ENCODE assay signal across 35 mouse cellular contexts in the genomic region with DNA sequence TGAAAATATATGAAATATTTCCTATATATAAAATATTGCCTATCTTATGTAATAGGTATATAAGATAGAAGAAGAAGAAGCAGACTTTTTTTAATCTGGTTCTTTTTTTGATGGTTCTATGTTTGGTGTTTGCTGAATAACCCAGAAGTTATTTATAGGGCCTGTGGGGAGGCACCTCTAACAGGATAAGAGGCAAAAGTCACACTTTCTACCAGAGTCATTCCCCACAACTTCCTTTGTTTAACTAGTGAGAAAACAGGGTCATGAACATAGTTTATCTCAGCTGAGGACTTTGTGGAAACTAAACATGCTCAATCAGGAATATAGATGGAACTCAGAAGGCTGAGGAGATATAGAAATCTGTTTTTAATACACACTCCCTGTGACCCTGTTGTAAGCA. TPM values are rescaled to one million over a fixed set of nuclear protein-coding genes. Genes with fewer than 3 reads are reported as not detected.
A peak's percentile ranks its signal among the peaks of the same experiment; 100 is the strongest.
DNase-seq lines count a peak whose midpoint lies in the region; ATAC-seq and TF ChIP-seq lines count a peak whose summit lies in the region.
"Had no signal": no experiment of that assay in that cellular context is flagged by ENCODE, and none has a peak within 500 bp of the region (broad histone marks: within the 10 kb centered on the region; RNA-seq: fewer than 3 reads in every experiment).

No protein-coding gene starts in this region.

- H3K4me1 ChIP-seq in liver, adult 2 months (ENCODE audit: control insufficient read depth, insufficient read depth, low read length) = no peaks in the 10 kb centered on the region; the same call in 1 of the 2 replicates
- peaks cover 0 to 26% of the 10 kb centered on the region in 2 experiments; a peak in 2 of 4 replicates for H3K4me1 ChIP-seq in CH12.LX (ENCODE audit: control insufficient read depth in 1 of 2, insufficient read depth in 2 of 2)
- H3K4me1 ChIP-seq: embryonic facial prominence, embryonic 10.5 days; embryonic facial prominence, embryonic 15.5 days; forebrain, embryonic 12.5 days; hindbrain, embryonic 10.5 days; intestine, embryonic 15.5 days; limb, embryonic 12.5 days; lung, embryonic 15.5 days; neural tube, embryonic 12.5 days had no signal

- in situ Hi-C loops in CH12.LX (cut with MboI; ENCODE audit: low pct_ligation_motif_present, low pct_unique_long_range_greater_than_20kb, low sequenced_read_pairs) = loop anchor here (5.0 kb wide), 1 partner anchor 36 kb away; no protein-coding TSS in a partner anchor

- ATAC-seq in megakaryocyte, adult 5-6 weeks (ENCODE audit: poor library complexity, severe bottlenecking) = peak; percentile 26; the same call in 1 of the 2 replicates
- ATAC-seq: hindbrain, postnatal 0 days; intestine, embryonic 15.5 days had no signal

- no peak for TF ChIP-seq RAD21 in CH12.LX (IDR thresholded peaks at IDR 0.05; ENCODE audit: low read depth, low read length)

- peak; percentile 14 for DNase-seq in heart, adult 11 months
- DNase-seq in heart, postnatal 4 days = no peak
- peak; percentile 30 for DNase-seq in liver, adult 2 months (ENCODE audit: extremely low read depth, low read depth, low spot score)
- DNase-seq in liver = no peak
- peak; percentile 12 for DNase-seq in CH12.LX (ENCODE audit: extremely low read depth)
- no peak for DNase-seq in Muller cell, postnatal 12 days (ENCODE audit: inconsistent ontology term)
- no peak for DNase-seq in left cerebral cortex, adult 9 months (ENCODE audit: low spot score in 2 of 2)
- DNase-seq: adrenal gland, postnatal 25 days; cerebellum, adult 2 months; cerebellum, postnatal 14 days; gastrocnemius, postnatal 14 days; heart, adult 18-20 months; kidney, adult 8-10 months; midbrain, embryonic 14.5 days; right cerebral cortex, postnatal 4 days; thymus, adult 18-20 months; thymus, postnatal 25 days had no signal

- no peak overlapping the region for H3K4me3 ChIP-seq in liver, adult 2 months (ENCODE audit: insufficient read depth, low read depth, low read length)
- H3K4me3 ChIP-seq in CH12.LX (replicated peaks in 1 of 3; ENCODE audit: low read depth in 2 of 3, low read length in 2 of 3, poor library complexity in 1 of 3) = no peak overlapping the region
- H3K4me3 ChIP-seq: embryonic facial prominence, embryonic 10.5 days; embryonic facial prominence, embryonic 15.5 days; forebrain, embryonic 12.5 days; hindbrain, embryonic 10.5 days; intestine, embryonic 15.5 days; limb, embryonic 12.5 days; lung, embryonic 15.5 days; neural tube, embryonic 12.5 days had no signal

- no peaks in the 10 kb centered on the region for H3K79me2 ChIP-seq in liver, adult 2 months (ENCODE audit: control insufficient read depth, insufficient read depth, low read length)
- H3K79me2 ChIP-seq in CH12.LX (replicated peaks; ENCODE audit: control insufficient read depth, extremely low read depth, insufficient read depth, poor library complexity, severe bottlenecking) = no peaks in the 10 kb centered on the region

- no peak for TF ChIP-seq CTCF in liver, adult 2 months (IDR thresholded peaks at IDR 0.05; ENCODE audit: low read depth, low read length)
- no peak for TF ChIP-seq CTCF in CH12.LX (conservative IDR thresholded peaks at IDR 0.05 in 1 of 2, IDR thresholded peaks at IDR 0.05 in 1 of 2; ENCODE audit: low read depth in 2 of 2, low read length in 2 of 2)

- no peaks in the 10 kb centered on the region for H3K27me3 ChIP-seq in liver, adult 2 months (ENCODE audit: control insufficient read depth, insufficient read depth, low read length)
- H3K27me3 ChIP-seq in CH12.LX (replicated peaks) = no peaks in the 10 kb centered on the region
- H3K27me3 ChIP-seq: embryonic facial prominence, embryonic 15.5 days; forebrain, embryonic 12.5 days; intestine, embryonic 15.5 days; limb, embryonic 12.5 days; lung, embryonic 15.5 days; neural tube, embryonic 12.5 days had no signal

- dilution Hi-C loops in CH12.LX (cut with MboI; ENCODE audit: extremely low pct_ligation_motif_present, extremely low pct_unique_long_range_greater_than_20kb, low sequenced_read_pairs) = no loop called here

- no peak for TF ChIP-seq POLR2A in liver, adult 2 months (IDR thresholded peaks at IDR 0.05; ENCODE audit: extremely low read depth, insufficient read depth, low read length)
- no peak for TF ChIP-seq POLR2A in CH12.LX (IDR thresholded peaks at IDR 0.05; ENCODE audit: low read depth, low read length)

- no peak for TF ChIP-seq EP300 in CH12.LX (IDR thresholded peaks at IDR 0.05; ENCODE audit: low read length)

- no peak overlapping the region for H3K9ac ChIP-seq in liver, adult 2 months (ENCODE audit: low read depth, low read length)
- no peak overlapping the region for H3K9ac ChIP-seq in CH12.LX (ENCODE audit: insufficient read depth, low read depth)
- H3K9ac ChIP-seq: embryonic facial prominence, embryonic 15.5 days; forebrain, embryonic 12.5 days; intestine, embryonic 15.5 days; limb, embryonic 12.5 days; liver, embryonic 14.5 days; lung, embryonic 15.5 days; neural tube, embryonic 12.5 days had no signal

- H3K27ac ChIP-seq in liver, adult 2 months (replicated peaks; ENCODE audit: insufficient read depth, low read depth, low read length) = no peak overlapping the region
- no peak overlapping the region for H3K27ac ChIP-seq in CH12.LX (ENCODE audit: insufficient read depth, low read depth)
- H3K27ac ChIP-seq: embryonic facial prominence, embryonic 10.5 days; embryonic facial prominence, embryonic 15.5 days; forebrain, embryonic 12.5 days; hindbrain, embryonic 10.5 days; hindbrain, postnatal 0 days; intestine, embryonic 15.5 days; limb, embryonic 12.5 days; liver, embryonic 14.5 days; lung, embryonic 15.5 days; neural tube, embryonic 12.5 days; stomach, postnatal 0 days had no signal

- no peaks in the 10 kb centered on the region for H3K9me3 ChIP-seq in CH12.LX (replicated peaks; ENCODE audit: low read length)
- H3K9me3 ChIP-seq: embryonic facial prominence, embryonic 10.5 days; embryonic facial prominence, embryonic 15.5 days; forebrain, embryonic 12.5 days; hindbrain, embryonic 10.5 days; intestine, embryonic 15.5 days; limb, embryonic 12.5 days; lung, embryonic 15.5 days; neural tube, embryonic 12.5 days had no signal

- H3K4me2 ChIP-seq in CH12.LX (ENCODE audit: insufficient read depth, low read depth, poor library complexity, severe bottlenecking) = no peak overlapping the region
- H3K4me2 ChIP-seq: embryonic facial prominence, embryonic 15.5 days; forebrain, embryonic 12.5 days; intestine, embryonic 15.5 days; limb, embryonic 12.5 days; lung, embryonic 15.5 days; neural tube, embryonic 12.5 days had no signal

- H3K36me3 ChIP-seq in liver, adult 2 months (ENCODE audit: control insufficient read depth, insufficient read depth, low read length) = no peaks in the 10 kb centered on the region; the same call in 1 of the 2 replicates
- H3K36me3 ChIP-seq in CH12.LX (replicated peaks in 1 of 2; ENCODE audit: control insufficient read depth in 1 of 2, insufficient read depth in 1 of 2, low read length in 1 of 2) = no peaks in the 10 kb centered on the region
- H3K36me3 ChIP-seq: embryonic facial prominence, embryonic 10.5 days; embryonic facial prominence, embryonic 15.5 days; forebrain, embryonic 12.5 days; hindbrain, embryonic 10.5 days; intestine, embryonic 15.5 days; limb, embryonic 12.5 days; lung, embryonic 15.5 days; neural tube, embryonic 12.5 days had no signal

TF ChIP-seq in CH12.LX, 34 proteins besides CTCF, POLR2A, EP300 and RAD21:
- TF ChIP-seq E2F4 (IDR thresholded peaks at IDR 0.05; ENCODE audit: insufficient replicate concordance, low read depth, low read length) (no peak), NRF1 (IDR thresholded peaks at IDR 0.05; ENCODE audit: low read depth, low read length) (no peak), CHD2 (IDR thresholded peaks at IDR 0.05; ENCODE audit: low read length) (no peak), BHLHE40 (IDR thresholded peaks at IDR 0.05; ENCODE audit: low read depth, low read length) (0 out of 2 replicates have a peak, but pooled peaks have one; percentile 21), JUN (IDR thresholded peaks at IDR 0.05; ENCODE audit: insufficient read depth, low read depth, low read length) (no peak), ZNF384 (IDR thresholded peaks at IDR 0.05; ENCODE audit: low read depth, low read length) (no peak)

RNA-seq across cellular contexts. Expression of a gene that starts 2.7 kb away (rescaled TPM):
- not detected for total RNA-seq in heart, postnatal 4 days (2021)
- total RNA-seq in liver, adult 2 months (2014; rRNA removed) = 2.8 and 2.9 TPM in 2 replicates
- polyA plus RNA-seq in liver, adult 2 months (2012; rRNA removed) = 0.44 and 0.86 TPM in 2 replicates
- total RNA-seq in CH12.LX (2012; rRNA removed) (not detected in 2 replicates), CH12.LX (2014; rRNA removed) (not detected in 2 replicates)
- polyA plus RNA-seq in CH12.LX (2012; ENCODE audit: insufficient read length, low read depth) = not detected in 2 replicates
- 27.6 and 31.4 TPM in 2 replicates for total RNA-seq in megakaryocyte, adult 5-6 weeks (2015)
- total RNA-seq in megakaryocyte, adult 5-6 weeks (2017) = 13.4 and 14.3 TPM in 2 replicates
- total RNA-seq: gastrocnemius, postnatal 14 days; hindbrain, postnatal 0 days; layer of hippocampus, adult 18-20 months; layer of hippocampus, postnatal 10 days; left cerebral cortex, adult 18-20 months; left cerebral cortex, postnatal 25 days had no signal
- polyA plus RNA-seq: cerebellum, adult 2 months; embryonic facial prominence, embryonic 15.5 days had no signal

RNA-seq across cellular contexts. Expression of a gene that starts 8.9 kb away (rescaled TPM):
- under 1 TPM; 0.60 to 0.65 TPM for total RNA-seq in heart, postnatal 4 days (2021)
- 23.2 and 24.2 TPM in 2 replicates for total RNA-seq in liver, adult 2 months (2014; rRNA removed)
- polyA plus RNA-seq in liver, adult 2 months (2012; rRNA removed) = 1.7 and 3.7 TPM in 2 replicates
- total RNA-seq in CH12.LX (2012; rRNA removed) = not detected in 2 replicates
- not detected in 2 replicates for total RNA-seq in CH12.LX (2014; rRNA removed)
- polyA plus RNA-seq in CH12.LX (2012; ENCODE audit: insufficient read length, low read depth) = not detected in 2 replicates
- 3.6 and 5.5 TPM in 2 replicates for total RNA-seq in megakaryocyte, adult 5-6 weeks (2015)
- total RNA-seq in megakaryocyte, adult 5-6 weeks (2017) = 3.8 and 4.5 TPM in 2 replicates
- total RNA-seq: layer of hippocampus, adult 18-20 months; left cerebral cortex, postnatal 25 days; megakaryocyte-erythroid progenitor cell, adult 5-6 weeks had no signal

RNA-seq across cellular contexts. Expression of a gene that starts 20.3 kb away (rescaled TPM):
- total RNA-seq in heart, postnatal 4 days (2021) = under 1 TPM in 1 of 2 experiments, not detected in 1; 0.18 TPM
- total RNA-seq in liver, adult 2 months (2014; rRNA removed) = not detected in 2 replicates
- not detected in 2 replicates for polyA plus RNA-seq in liver, adult 2 months (2012; rRNA removed)
- not detected in 2 replicates for total RNA-seq in CH12.LX (2012; rRNA removed)
- total RNA-seq in CH12.LX (2014; rRNA removed) = not detected in 2 replicates
- not detected in 2 replicates for polyA plus RNA-seq in CH12.LX (2012; ENCODE audit: insufficient read length, low read depth)
- total RNA-seq in megakaryocyte, adult 5-6 weeks (2015) = not detected in 2 replicates
- total RNA-seq in megakaryocyte, adult 5-6 weeks (2017) = not detected in 2 replicates
- total RNA-seq: adrenal gland, postnatal 25 days; gastrocnemius, postnatal 14 days; heart, adult 18-20 months; layer of hippocampus, adult 18-20 months; layer of hippocampus, postnatal 10 days; left cerebral cortex, adult 18-20 months; left cerebral cortex, postnatal 25 days; megakaryocyte-erythroid progenitor cell, adult 5-6 weeks had no signal
- polyA plus RNA-seq: embryonic facial prominence, embryonic 10.5 days; embryonic facial prominence, embryonic 15.5 days; forebrain, embryonic 12.5 days; hindbrain, embryonic 10.5 days; intestine, embryonic 15.5 days; limb, embryonic 12.5 days; neural tube, embryonic 12.5 days; spleen, adult 2 months; stomach, postnatal 0 days had no signal

RNA-seq across cellular contexts. Expression of a gene that starts 45.8 kb away (rescaled TPM):
- total RNA-seq in heart, postnatal 4 days (2021) = 10 to 100 TPM; 10.6 to 13.2 TPM
- 3.2 and 3.5 TPM in 2 replicates for total RNA-seq in liver, adult 2 months (2014; rRNA removed)
- 0.20 and 0.34 TPM in 2 replicates for polyA plus RNA-seq in liver, adult 2 months (2012; rRNA removed)
- total RNA-seq in CH12.LX (2012; rRNA removed) (not detected in 2 replicates), CH12.LX (2014; rRNA removed) (not detected in 2 replicates)
- not detected in 2 replicates for polyA plus RNA-seq in CH12.LX (2012; ENCODE audit: insufficient read length, low read depth)
- 0.07 TPM in 1 of 2 replicates, not detected in the other for total RNA-seq in megakaryocyte, adult 5-6 weeks (2015)
- total RNA-seq in megakaryocyte, adult 5-6 weeks (2017) = 0.15 TPM in 1 of 2 replicates, not detected in the other
- total RNA-seq: megakaryocyte-erythroid progenitor cell, adult 5-6 weeks had no signal

Comparison
In these comparisons a context has a peak if more than half of its experiments do, and no peak if none do; other contexts are left out.
1. DNase-seq: peak in heart, adult 11 months (single experiment), liver, adult 2 months (single experiment) and CH12.LX (single experiment); none in heart, postnatal 4 days (single experiment), liver (single experiment), Muller cell, postnatal 12 days (single experiment) and left cerebral cortex, adult 9 months (0 of 2).